Mouse (Mus musculus): ENCODE results near the gene Eif2b2. TPM values are rescaled to one million over a fixed set of nuclear protein-coding genes. Genes with fewer than 3 reads are reported as not detected.
A peak's percentile ranks its signal among the peaks of the same experiment; 100 is the strongest.

Eif2b2 gene
- polyA plus RNA-seq, 1 experiment from 2014 or later: 64.9 TPM

DNA sequence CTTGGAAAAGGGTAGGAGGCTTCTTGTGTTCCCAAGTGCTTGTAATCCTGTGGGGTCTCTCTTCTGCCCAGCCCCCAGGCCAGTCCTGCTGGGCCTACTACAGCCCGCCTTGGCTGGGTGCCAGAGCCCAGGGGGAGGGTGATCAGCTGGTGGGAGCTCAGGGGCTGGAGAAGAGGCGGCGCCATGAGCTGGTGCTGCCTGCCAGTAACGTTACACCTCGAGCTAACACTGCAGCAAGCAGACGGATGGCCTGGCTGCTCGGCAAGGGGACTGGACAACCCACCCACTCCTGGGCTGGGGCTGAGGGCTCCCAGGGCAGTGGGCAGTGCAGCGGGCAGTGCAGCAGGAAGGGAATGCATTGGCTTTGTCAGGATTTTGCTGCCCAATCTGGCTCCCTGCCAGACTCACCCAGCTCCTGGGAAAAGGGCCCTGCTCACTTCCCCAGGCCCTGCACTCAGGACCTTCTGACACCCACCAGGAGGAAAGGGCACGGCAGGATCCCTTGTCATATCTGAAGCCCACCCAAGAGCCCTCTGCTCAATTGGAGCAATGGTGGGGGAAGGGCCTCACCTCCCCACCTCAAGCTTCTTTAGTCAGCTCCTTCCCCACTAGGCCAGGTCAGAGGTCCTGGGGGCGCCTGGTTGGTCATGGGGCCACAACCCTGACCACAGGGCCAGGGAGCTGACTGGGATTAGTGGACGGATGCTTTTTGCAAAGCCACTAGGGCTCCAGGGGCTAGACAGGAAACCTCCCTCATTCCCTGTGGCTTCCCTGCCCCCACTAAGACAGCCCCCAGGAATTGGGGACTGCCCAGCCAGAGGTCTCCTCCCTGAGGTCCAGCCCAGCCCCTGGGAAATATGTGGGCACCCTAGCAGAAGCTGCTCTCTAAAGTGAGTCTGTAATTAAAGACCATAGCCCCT, 43.1 kb upstream of the Eif2b2 start:
- Histone ChIP-seq H3K9me3 (ENCODE audit: low read length) (no peaks in the 10 kb centered on the region), H3K9ac (replicated peaks; ENCODE audit: low read depth) (0 out of 2 replicates have a peak overlapping the region, but pooled peaks have one; percentile 26), H3K4me3 (ENCODE audit: low read depth, low read length) (peak overlapping the region; percentile 25; the same call in 1 of the 2 replicates), H3K27me3 (replicated peaks; ENCODE audit: insufficient read depth, low read length) (no peaks in the 10 kb centered on the region), H3K36me3 (ENCODE audit: insufficient read depth, low read length) (no peaks in the 10 kb centered on the region), H3K27ac (ENCODE audit: low read length) (no peak overlapping the region), H3K4me1 (ENCODE audit: insufficient read depth, low read depth, low read length) (peaks cover 20% of the 10 kb centered on the region; the same call in 1 of the 2 replicates), H3K4me2 (replicated peaks; ENCODE audit: low read depth, low read length) (peak overlapping the region; percentile 58)
- TF ChIP-seq EP300 (IDR thresholded peaks at IDR 0.05): no peak
- no peak for TF ChIP-seq CTCF (IDR thresholded peaks at IDR 0.05)
- ATAC-seq (peak; percentile 35), DNase-seq (ENCODE audit: low spot score) (peak; percentile 21)
- WGBS: 19% methylated on average over 11 of the region's 11 CpGs

DNA sequence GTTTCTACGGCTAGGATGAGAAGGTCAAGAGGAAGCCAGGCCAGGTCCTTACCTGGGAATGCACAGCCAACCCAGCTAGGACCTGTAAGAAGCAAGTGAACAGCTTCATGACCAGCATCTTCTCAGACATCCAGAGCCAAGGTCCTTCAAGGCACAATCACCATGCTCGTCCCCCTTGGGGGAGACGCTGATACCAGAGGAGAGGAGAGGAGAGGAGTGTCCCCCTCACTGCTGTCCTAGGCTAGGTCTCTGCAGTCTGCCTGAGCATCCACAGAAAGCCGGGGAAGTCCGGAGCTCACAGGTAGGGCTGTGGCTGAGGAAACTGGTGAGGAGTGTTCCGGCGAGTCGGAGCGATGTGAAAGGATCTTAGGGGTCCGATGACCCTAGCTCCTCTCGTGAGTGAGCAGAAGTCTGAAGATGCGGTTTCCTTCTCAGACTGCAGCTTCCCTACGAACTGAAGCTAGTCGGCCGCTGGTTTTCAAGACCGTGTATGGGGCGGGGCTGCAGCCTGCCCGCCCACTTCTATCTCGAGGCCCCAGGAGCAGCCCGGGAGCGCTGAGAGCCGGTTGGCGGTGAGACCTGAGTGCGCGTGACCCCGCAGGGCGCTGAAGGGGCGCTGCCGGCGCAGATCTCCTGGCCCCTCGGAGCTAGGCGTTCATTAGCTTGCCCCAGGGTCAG, 42.3 kb upstream of the Eif2b2 start:
- 2% methylated on average over 32 of the region's 32 CpGs for WGBS
- peak overlapping the region; percentile 26; the same call in 1 of the 2 replicates for H3K9ac ChIP-seq (replicated peaks; ENCODE audit: low read depth)
- H3K4me1 ChIP-seq (ENCODE audit: insufficient read depth, low read depth, low read length): peaks cover 20% of the 10 kb centered on the region; the same call in 1 of the 2 replicates
- no peaks in the 10 kb centered on the region for H3K27me3 ChIP-seq (replicated peaks; ENCODE audit: insufficient read depth, low read length)
- H3K4me2 ChIP-seq (replicated peaks; ENCODE audit: low read depth, low read length): peak overlapping the region; percentile 58
- TF ChIP-seq CTCF (IDR thresholded peaks at IDR 0.05) (no peak), EP300 (IDR thresholded peaks at IDR 0.05) (no peak)
- H3K36me3 ChIP-seq (ENCODE audit: insufficient read depth, low read length): no peaks in the 10 kb centered on the region
- H3K4me3 ChIP-seq (ENCODE audit: low read depth, low read length): peak overlapping the region; percentile 25
- H3K9me3 ChIP-seq (ENCODE audit: low read length): no peaks in the 10 kb centered on the region
- DNase-seq (ENCODE audit: low spot score) (peak; percentile 68), ATAC-seq (peak; percentile 64)
- H3K27ac ChIP-seq (ENCODE audit: low read length): no peak overlapping the region

DNA sequence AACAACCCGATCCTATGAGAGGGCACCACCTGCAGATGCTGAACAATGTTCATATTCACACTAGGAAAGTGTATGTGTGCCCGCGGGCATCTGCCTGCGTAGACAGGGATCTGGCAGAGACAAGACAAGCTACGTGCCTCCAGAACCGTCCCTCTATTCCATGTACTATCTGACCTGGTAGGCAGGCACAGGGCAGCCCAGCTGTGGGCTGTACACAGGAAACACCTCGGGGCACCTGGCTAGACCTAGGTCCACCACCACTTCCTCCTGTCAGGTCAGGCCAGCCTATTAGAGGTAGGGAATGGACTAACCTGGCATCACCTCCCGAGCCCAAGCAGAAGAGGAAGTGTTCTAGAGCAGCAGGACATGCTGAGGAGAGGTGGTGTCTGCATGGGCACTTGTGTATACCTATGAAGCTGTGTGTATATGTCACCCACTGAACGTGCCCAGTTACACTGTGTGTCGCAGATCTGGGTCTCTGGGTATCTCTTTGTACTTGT, 41.5 kb upstream of the Eif2b2 start, which contains the start of gene Pgf:
TSS of gene Pgf (minus strand) at position 51 of the 500 bp plus-strand sequence.
- no peak for ATAC-seq
- Histone ChIP-seq H3K4me1 (ENCODE audit: insufficient read depth, low read depth, low read length) (peaks cover 20% of the 10 kb centered on the region; the same call in 1 of the 2 replicates), H3K27me3 (replicated peaks; ENCODE audit: insufficient read depth, low read length) (no peaks in the 10 kb centered on the region), H3K9me3 (ENCODE audit: low read length) (no peaks in the 10 kb centered on the region), H3K27ac (ENCODE audit: low read length) (no peak within 1 kb of the TSS), H3K4me2 (replicated peaks; ENCODE audit: low read depth, low read length) (peak within 1 kb of the TSS; percentile 58), H3K4me3 (ENCODE audit: low read depth, low read length) (peak within 1 kb of the TSS; percentile 25), H3K36me3 (ENCODE audit: insufficient read depth, low read length) (no peaks in the 10 kb centered on the region), H3K9ac (replicated peaks; ENCODE audit: low read depth) (peak within 1 kb of the TSS; percentile 26; the same call in 1 of the 2 replicates)
- no peak for DNase-seq (ENCODE audit: low spot score)
- WGBS: 79% methylated on average over 10 of the region's 10 CpGs
- no peak for TF ChIP-seq EP300 (IDR thresholded peaks at IDR 0.05)
- TF ChIP-seq CTCF (IDR thresholded peaks at IDR 0.05): no peak

- DNase-seq (ENCODE audit: low spot score): no peak
- H3K27me3 ChIP-seq (replicated peaks; ENCODE audit: insufficient read depth, low read length): no peaks in the 10 kb centered on the region
- 84% methylated on average over 2 of the region's 2 CpGs for WGBS
Observed at GRCm38 (mm10) chr12:85178294-85178693, 41.0 kb upstream of the Eif2b2 start.

DNA sequence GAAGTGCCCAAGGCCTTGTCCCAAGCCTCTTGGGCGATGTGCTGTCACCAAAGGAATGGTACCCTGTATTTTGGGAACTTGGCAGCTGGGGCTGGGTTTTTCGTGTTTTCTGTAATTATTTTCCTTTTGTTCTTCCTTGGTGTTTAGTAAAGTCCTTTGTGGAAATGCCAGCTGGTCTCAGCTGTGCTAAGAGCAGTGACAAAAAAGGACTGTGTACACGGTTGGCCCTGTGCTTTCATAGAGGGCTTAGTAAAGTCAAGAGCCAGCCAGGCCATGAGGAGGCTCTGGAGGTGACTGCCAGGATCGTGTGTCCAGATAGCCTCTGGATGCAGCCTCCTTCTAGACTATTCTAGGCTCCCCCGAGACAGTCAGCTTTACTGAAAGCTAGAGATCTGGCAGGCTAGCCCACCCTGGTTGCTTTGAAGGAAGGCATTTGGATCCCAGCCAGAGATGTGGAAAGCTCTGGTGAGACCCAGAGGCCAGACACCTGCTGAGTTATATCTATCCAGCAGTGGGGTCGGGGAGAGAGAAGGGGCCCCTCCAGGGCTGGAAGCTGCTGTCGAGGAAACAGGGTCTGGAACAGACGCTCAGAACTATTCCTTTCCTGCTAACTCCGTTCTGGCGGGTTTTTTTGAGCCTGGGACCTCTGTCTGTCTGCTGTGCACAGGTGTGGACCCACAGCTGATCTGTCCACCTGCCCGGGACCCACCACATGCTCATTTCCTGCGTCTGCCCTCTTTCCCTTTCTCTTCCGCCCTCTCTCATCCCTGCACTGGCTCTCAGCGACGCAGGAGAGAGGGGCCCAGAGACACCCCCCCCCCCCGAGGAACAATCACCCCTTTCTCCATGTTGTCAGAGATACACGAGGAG, 37.6 kb upstream of the Eif2b2 start:
- no peaks in the 10 kb centered on the region for H3K27me3 ChIP-seq (replicated peaks; ENCODE audit: insufficient read depth, low read length)
- H3K4me2 ChIP-seq (replicated peaks; ENCODE audit: low read depth, low read length): no peak overlapping the region
- H3K9me3 ChIP-seq (ENCODE audit: low read length): no peaks in the 10 kb centered on the region
- ATAC-seq (no peak), DNase-seq (ENCODE audit: low spot score) (peak; percentile 39)
- H3K4me1 ChIP-seq (ENCODE audit: insufficient read depth, low read depth, low read length): peaks cover 8% of the 10 kb centered on the region; the same call in 1 of the 2 replicates
- no peak for TF ChIP-seq CTCF (IDR thresholded peaks at IDR 0.05)
- no peak for TF ChIP-seq EP300 (IDR thresholded peaks at IDR 0.05)
- no peaks in the 10 kb centered on the region for H3K36me3 ChIP-seq (ENCODE audit: insufficient read depth, low read length)
- H3K4me3 ChIP-seq (ENCODE audit: low read depth, low read length): no peak overlapping the region
- no peak overlapping the region for H3K9ac ChIP-seq (replicated peaks; ENCODE audit: low read depth)
- WGBS: 25% methylated on average over 15 of the region's 17 CpGs
- H3K27ac ChIP-seq (ENCODE audit: low read length): no peak overlapping the region

More at GRCm38 (mm10) chr12:85178294-85178693, 41.0 kb upstream of the Eif2b2 start:
- H3K4me3 ChIP-seq (ENCODE audit: low read depth, low read length): no peak overlapping the region
- H3K4me2 ChIP-seq (replicated peaks; ENCODE audit: low read depth, low read length): no peak overlapping the region
- no peak overlapping the region for H3K9ac ChIP-seq (replicated peaks; ENCODE audit: low read depth)
- ATAC-seq: no peak
- H3K4me1 ChIP-seq (ENCODE audit: insufficient read depth, low read depth, low read length): peaks cover 20% of the 10 kb centered on the region; the same call in 1 of the 2 replicates
- no peaks in the 10 kb centered on the region for H3K36me3 ChIP-seq (ENCODE audit: insufficient read depth, low read length)
- H3K27ac ChIP-seq (ENCODE audit: low read length): no peak overlapping the region
- TF ChIP-seq EP300 (IDR thresholded peaks at IDR 0.05) (no peak), CTCF (IDR thresholded peaks at IDR 0.05) (no peak)
- H3K9me3 ChIP-seq (ENCODE audit: low read length): no peaks in the 10 kb centered on the region

All from lung, postnatal 0 days (tissue).